Mouse (Mus musculus) megakaryocyte progenitor cell, adult 5-6 weeks (primary cell): ENCODE measurements at regions not wholly inside any gene's neighbourhood (a gene's known extent, or its start where the extent isn't known, plus 50 kb on each side); places are given as distances from the start of the nearest gene placed in this dataset.
A peak's percentile ranks its signal among the peaks of the same experiment; 100 is the strongest.

ENCODE experiments used
- ATAC-seq: replicated peaks from 2 replicates; pipeline ENCODE4 v1.8.0; 2016; ENCODE audit warnings: mild to moderate bottlenecking, moderate TSS enrichment, inconsistent platforms; ENCODE audit not compliant: poor library complexity

DNA sequence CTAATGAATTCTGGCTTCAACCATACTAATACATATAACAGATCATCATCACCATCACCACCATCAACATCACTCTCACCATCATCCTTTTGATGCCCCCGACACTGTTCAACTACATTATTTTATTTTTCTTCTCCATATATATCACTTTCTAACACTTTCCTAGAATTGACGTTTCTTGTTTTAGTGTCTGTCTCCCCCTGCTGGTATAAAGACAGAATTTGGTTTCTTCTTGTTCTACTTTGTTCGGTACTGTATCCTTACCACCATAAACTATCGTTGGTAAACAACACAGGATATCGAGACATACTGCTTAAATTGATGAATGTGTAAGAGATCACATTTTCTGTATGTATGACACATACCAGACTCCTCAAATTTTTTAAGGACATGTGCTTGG lies 92.5 kb upstream of the Tab3 start:
- ATAC-seq: peak; percentile 54; the same call in 1 of the 2 replicates

DNA sequence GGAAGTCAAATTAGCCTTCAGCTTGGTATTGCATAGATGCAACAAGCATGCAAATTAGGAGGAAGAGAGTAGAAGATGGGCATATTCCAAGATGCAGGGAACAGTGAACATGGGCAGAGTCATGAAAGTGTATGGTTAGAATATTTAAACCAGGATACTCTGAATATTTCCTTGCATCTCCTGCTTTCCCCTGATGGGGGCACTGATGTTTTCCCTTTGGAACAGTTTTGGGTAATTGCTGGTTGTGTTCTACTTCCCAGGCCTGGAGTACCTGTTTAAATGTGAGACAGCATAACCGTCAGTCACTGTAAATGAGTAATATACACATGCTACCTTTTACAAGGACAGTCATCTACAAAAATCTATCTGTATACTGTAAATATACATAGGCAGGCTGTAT lies 76.9 kb upstream of the Tab3 start:
- ATAC-seq: no peak
